Mouse (Mus musculus) ovary, adult 18-20 months (tissue): ENCODE measurements around the gene Hs3st3b1.

Experiments used
- DNase-seq: peaks from one replicate; pipeline ENCODE4 v3.0.0; 2022; ENCODE audit warnings: low spot score, mixed read lengths

Hs3st3b1 gene

GRCm38 (mm10) chr11:63880296-63880695 lies 41.8 kb downstream of the Hs3st3b1 start:
- no peak for DNase-seq

GRCm38 (mm10) chr11:63879261-63879660 lies 42.8 kb downstream of the Hs3st3b1 start:
- no peak for DNase-seq

GRCm38 (mm10) chr11:63878616-63879015 lies 43.5 kb downstream of the Hs3st3b1 start:
- DNase-seq = no peak

GRCm38 (mm10) chr11:63862746-63863145 lies 59.3 kb downstream of the Hs3st3b1 start:
- no peak for DNase-seq

GRCm38 (mm10) chr11:63861982-63862381 lies 60.1 kb downstream of the Hs3st3b1 start:
- no peak for DNase-seq

GRCm38 (mm10) chr11:63851041-63851730 lies 70.9 kb downstream of the Hs3st3b1 start:
- DNase-seq = no peak

GRCm38 (mm10) chr11:63850261-63850660 lies 71.8 kb downstream of the Hs3st3b1 start:
- no peak for DNase-seq

- no peak for DNase-seq
These were observed 76.7 kb downstream of the Hs3st3b1 start for GRCm38 (mm10) chr11:63845379-63845778.

GRCm38 (mm10) chr11:63844701-63845100 lies 77.4 kb downstream of the Hs3st3b1 start:
- no peak for DNase-seq

- no peak for DNase-seq
These were observed 84.6 kb downstream of the Hs3st3b1 start for GRCm38 (mm10) chr11:63837526-63837925.
